Mouse (Mus musculus) heart, postnatal 36 days (tissue): ENCODE measurements around the gene Galnt3. TPM values are rescaled to one million over a fixed set of nuclear protein-coding genes. Genes with fewer than 3 reads are reported as not detected.

Source experiments
- DNase-seq, 2 experiments: peaks; one replicate each; pipeline ENCODE4 v3.0.0; 2021 to 2022
- intact Hi-C: fragments of 180-260 bp; cut with DNase I; formaldehyde crosslinking; loops from one replicate; pipeline ENCODE4 v1.15.1; 2025
- total RNA-seq, 2 experiments: library from RNA; stranded (reverse); gene quantifications; 2 replicates each; pipeline ENCODE4 v1.2.3; 2021

Gene Galnt3
- total RNA-seq, 2 experiments from 2014 or later: not detected

GRCm38 (mm10) chr2:66107864-66108514 lies 16.8 kb downstream of the Galnt3 start:
- DNase-seq: no peak
- intact Hi-C loops: no loop called here

- intact Hi-C loops: no loop called here
Measured at GRCm38 (mm10) chr2:66103740-66104436, 20.9 kb downstream of the Galnt3 start.

GRCm38 (mm10) chr2:66101686-66102304 lies 23.0 kb downstream of the Galnt3 start:
- no peak for DNase-seq
- intact Hi-C loops: no loop called here

More at GRCm38 (mm10) chr2:66103740-66104436, 20.9 kb downstream of the Galnt3 start:
- DNase-seq: no peak

GRCm38 (mm10) chr2:66100671-66101351 lies 24.0 kb downstream of the Galnt3 start:
- intact Hi-C loops: no loop called here

GRCm38 (mm10) chr2:66100239-66100638 lies 24.6 kb downstream of the Galnt3 start:
- intact Hi-C loops: no loop called here
- DNase-seq: no peak

More at GRCm38 (mm10) chr2:66100671-66101351, 24.0 kb downstream of the Galnt3 start:
- DNase-seq: no peak

GRCm38 (mm10) chr2:66094622-66095181 lies 30.1 kb downstream of the Galnt3 start:
- intact Hi-C loops: no loop called here
- DNase-seq: no peak

GRCm38 (mm10) chr2:66091296-66091695 lies 33.5 kb downstream of the Galnt3 start:
- intact Hi-C loops: no loop called here
- no peak for DNase-seq

GRCm38 (mm10) chr2:66081876-66082275 lies 42.9 kb downstream of the Galnt3 start:
- intact Hi-C loops: no loop called here
- DNase-seq: peak in 1 of 2 experiments; percentile 2

- no peak for DNase-seq
- intact Hi-C loops: no loop called here
Measured at GRCm38 (mm10) chr2:66080731-66081130, 44.1 kb downstream of the Galnt3 start.

- DNase-seq: no peak
- intact Hi-C loops: no loop called here
Measured at GRCm38 (mm10) chr2:66069454-66069853, 55.3 kb downstream of the Galnt3 start.

GRCm38 (mm10) chr2:66063291-66063690 lies 61.5 kb downstream of the Galnt3 start:
- intact Hi-C loops: no loop called here

GRCm38 (mm10) chr2:66044405-66045089 lies 80.2 kb downstream of the Galnt3 start:
- DNase-seq: no peak
- intact Hi-C loops: no loop called here

More at GRCm38 (mm10) chr2:66063291-66063690, 61.5 kb downstream of the Galnt3 start:
- no peak for DNase-seq

- intact Hi-C loops: loop anchor here (2.0 kb wide), 1 partner anchor 251 kb away; no protein-coding TSS in a partner anchor
- no peak for DNase-seq
Measured at GRCm38 (mm10) chr2:66043441-66044404, 81.1 kb downstream of the Galnt3 start.

GRCm38 (mm10) chr2:66041917-66042419 lies 82.8 kb downstream of the Galnt3 start:
- intact Hi-C loops: loop anchor here (2.0 kb wide), 1 partner anchor 249 kb away; no protein-coding TSS in a partner anchor
- DNase-seq: no peak

GRCm38 (mm10) chr2:66041203-66041916 lies 83.4 kb downstream of the Galnt3 start:
- no peak for DNase-seq
- intact Hi-C loops: no loop called here

GRCm38 (mm10) chr2:66040611-66041010 lies 84.2 kb downstream of the Galnt3 start:
- DNase-seq: no peak
- intact Hi-C loops: no loop called here

GRCm38 (mm10) chr2:66034907-66035679 lies 89.7 kb downstream of the Galnt3 start:
- no peak for DNase-seq
- intact Hi-C loops: no loop called here
